Mouse (Mus musculus) cerebellum, adult 2 months (tissue): ENCODE results near the gene Mstn.

Experiments used
- CTCF ChIP-seq: fragments of 200-500 bp; IDR thresholded peaks from 2 replicates; pipeline ENCODE4 v1.5.1; 2011; ENCODE audit warnings: low read depth, mild to moderate bottlenecking, control low read depth, low read length, moderate library complexity, borderline replicate concordance; ENCODE audit not compliant: insufficient read depth
- POLR2A ChIP-seq: fragments of 200-500 bp; IDR thresholded peaks from 2 replicates; pipeline ENCODE4 v1.6.1; 2011; ENCODE audit warnings: low read length, control low read depth, borderline replicate concordance; ENCODE audit not compliant: insufficient read depth

DNA sequence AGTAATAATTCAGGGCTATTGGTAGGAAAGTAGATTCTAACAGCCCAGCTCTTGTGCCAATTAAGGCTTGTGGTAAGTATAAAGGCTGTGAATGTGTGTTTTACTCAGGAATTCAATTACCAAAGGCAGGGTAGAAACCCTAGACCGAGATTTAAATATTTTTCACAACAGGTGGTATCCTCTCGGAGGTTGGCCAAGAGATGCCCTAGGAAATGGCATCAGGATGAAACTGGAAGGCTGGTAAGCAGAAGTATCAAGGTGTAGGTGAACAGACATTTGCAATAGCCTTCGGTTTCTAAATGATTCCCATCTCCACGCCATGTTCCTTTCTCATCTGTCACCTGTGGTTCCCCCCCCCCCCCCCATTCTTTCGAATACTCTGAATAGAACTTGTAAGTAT is 45.8 kb upstream of the Mstn start:
- TF ChIP-seq CTCF = no peak
- no peak for TF ChIP-seq POLR2A
